Mouse (Mus musculus): ENCODE measurements around the gene Ccne1. TPM values are rescaled to one million over a fixed set of nuclear protein-coding genes. Genes with fewer than 3 reads are reported as not detected.

The Ccne1 gene
- polyA plus RNA-seq, 1 experiment from 2014 or later: 16.7 TPM

DNA sequence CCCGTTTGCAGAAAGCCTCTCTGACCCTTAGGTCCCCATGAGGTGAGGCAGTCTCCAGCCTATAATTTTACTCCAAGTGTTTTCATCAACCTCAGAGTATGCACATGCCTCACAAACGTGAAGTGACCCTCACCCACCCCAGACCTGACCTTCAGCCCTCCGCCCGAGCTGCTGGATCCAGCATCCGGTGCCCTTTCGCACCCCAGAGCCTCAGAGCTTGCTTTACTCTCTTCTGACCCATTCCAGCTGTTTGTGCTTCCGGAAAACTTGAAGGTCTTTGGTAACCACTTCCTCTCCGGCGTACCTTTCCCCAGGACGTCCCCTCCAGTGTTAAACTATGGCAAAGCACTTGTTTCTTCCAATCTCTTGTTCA lies 912 bp upstream of the Ccne1 start:
- peak; percentile 9; the same call in 1 of the 2 replicates for ATAC-seq (ENCODE audit: low read depth)
- Histone ChIP-seq H3K4me1 (ENCODE audit: control insufficient read depth, insufficient read depth, low read length) (no peaks in the 10 kb centered on the region), H3K27ac (ENCODE audit: low read depth, low read length) (no peak overlapping the region), H3K4me2 (ENCODE audit: low read depth, low read length) (peak overlapping the region; percentile 88), H3K27me3 (ENCODE audit: control insufficient read depth, insufficient read depth, low read length) (no peaks in the 10 kb centered on the region), H3K4me3 (ENCODE audit: low read depth, low read length) (peak overlapping the region; percentile 70), H3K36me3 (ENCODE audit: control insufficient read depth, insufficient read depth, low read length) (no peaks in the 10 kb centered on the region), H3K9me3 (ENCODE audit: control insufficient read depth, low read length) (no peaks in the 10 kb centered on the region), H3K9ac (replicated peaks; ENCODE audit: low read depth, low read length) (no peak overlapping the region)
- 28% methylated on average over 10 of the region's 10 CpGs for WGBS

DNA sequence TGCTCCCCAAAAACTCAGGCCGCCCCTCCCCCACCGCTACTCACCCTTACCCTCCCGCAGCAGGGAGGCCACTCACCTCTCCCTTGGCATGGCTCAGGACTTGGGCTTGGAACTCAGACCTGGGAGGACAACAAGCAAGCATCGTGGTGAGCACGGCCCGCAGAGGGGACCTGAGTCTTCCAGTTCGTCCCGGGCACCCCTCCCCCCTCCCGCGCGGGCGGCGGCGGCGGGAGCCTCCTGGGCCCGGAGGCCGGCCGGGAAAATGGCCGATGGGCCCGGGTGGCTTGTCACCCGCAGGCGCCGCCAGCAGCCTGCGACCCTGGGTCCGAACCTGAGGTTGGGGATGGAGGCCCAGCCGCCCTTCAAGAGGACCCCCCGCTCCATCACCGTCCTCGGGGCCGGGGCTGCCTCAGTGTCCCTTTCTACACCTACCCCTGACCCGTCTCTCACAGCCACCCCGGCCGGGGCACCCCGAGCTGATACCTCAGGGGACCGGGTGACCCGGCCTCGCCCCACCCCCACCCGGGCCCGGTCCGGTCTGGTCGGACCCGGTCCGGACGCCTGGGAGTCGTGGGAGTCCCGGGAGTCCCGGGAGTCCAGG lies 523 bp downstream of the Ccne1 start:
- Histone ChIP-seq H3K36me3 (ENCODE audit: control insufficient read depth, insufficient read depth, low read length) (no peaks in the 10 kb centered on the region), H3K27ac (ENCODE audit: low read depth, low read length) (no peak overlapping the region), H3K27me3 (ENCODE audit: control insufficient read depth, insufficient read depth, low read length) (no peaks in the 10 kb centered on the region), H3K4me1 (ENCODE audit: control insufficient read depth, insufficient read depth, low read length) (no peaks in the 10 kb centered on the region), H3K9ac (replicated peaks; ENCODE audit: low read depth, low read length) (peak overlapping the region; percentile 60), H3K4me2 (ENCODE audit: low read depth, low read length) (peak overlapping the region; percentile 88), H3K4me3 (ENCODE audit: low read depth, low read length) (peak overlapping the region; percentile 70), H3K9me3 (ENCODE audit: control insufficient read depth, low read length) (no peaks in the 10 kb centered on the region)
- peak; percentile 68 for ATAC-seq (ENCODE audit: low read depth)
- WGBS: under 1% methylated on average over 37 of the region's 47 CpGs

DNA sequence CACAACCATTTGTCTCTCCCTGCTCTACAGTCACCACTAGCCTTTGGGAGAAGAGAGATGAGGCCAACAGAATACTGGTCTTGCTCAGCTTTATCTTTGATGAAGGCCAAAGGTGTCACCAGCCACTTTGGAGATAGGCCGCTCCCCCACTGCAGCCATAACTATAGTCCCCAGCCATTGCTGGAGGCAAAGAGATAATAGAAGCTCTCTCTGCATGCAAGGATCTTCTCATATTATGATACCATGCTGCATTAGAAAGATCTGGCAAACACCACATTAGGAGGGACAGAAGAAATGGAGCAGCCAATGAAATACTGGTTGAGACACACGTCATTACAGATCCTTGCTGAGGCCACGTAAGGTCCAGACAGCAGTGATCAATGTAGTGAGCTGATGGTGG lies 2.0 kb downstream of the Ccne1 start:
- H3K36me3 ChIP-seq (ENCODE audit: control insufficient read depth, insufficient read depth, low read length): no peaks in the 10 kb centered on the region
- H3K27ac ChIP-seq (ENCODE audit: low read depth, low read length): no peak overlapping the region
- H3K4me1 ChIP-seq (ENCODE audit: control insufficient read depth, insufficient read depth, low read length): no peaks in the 10 kb centered on the region
- 94% methylated on average over 3 of the region's 3 CpGs for WGBS
- H3K27me3 ChIP-seq (ENCODE audit: control insufficient read depth, insufficient read depth, low read length): no peaks in the 10 kb centered on the region
- ATAC-seq (ENCODE audit: low read depth): no peak
- no peak overlapping the region for H3K4me3 ChIP-seq (ENCODE audit: low read depth, low read length)
- no peaks in the 10 kb centered on the region for H3K9me3 ChIP-seq (ENCODE audit: control insufficient read depth, low read length)
- H3K9ac ChIP-seq (replicated peaks; ENCODE audit: low read depth, low read length): no peak overlapping the region
- H3K4me2 ChIP-seq (ENCODE audit: low read depth, low read length): no peak overlapping the region

DNA sequence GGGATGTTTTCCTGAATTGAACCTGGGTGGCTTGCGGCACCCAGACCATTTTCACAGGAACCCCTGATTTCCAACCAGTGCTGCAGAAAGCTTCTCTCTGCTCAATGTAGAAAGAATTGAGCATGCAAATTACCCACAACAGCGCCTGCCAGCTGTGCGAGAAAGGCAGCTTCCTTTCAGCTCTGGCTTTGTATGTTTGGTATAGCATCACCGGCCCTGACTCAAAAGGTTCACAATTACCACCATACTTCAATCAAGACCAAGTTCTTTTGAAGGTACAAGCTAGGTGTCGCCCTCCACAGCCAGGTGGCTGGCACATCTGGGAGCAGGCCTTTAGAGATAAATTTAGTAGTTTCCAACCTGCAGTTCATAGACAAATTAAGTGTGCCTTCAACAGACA lies 3.2 kb downstream of the Ccne1 start:
- no peak overlapping the region for H3K4me3 ChIP-seq (ENCODE audit: low read depth, low read length)
- H3K27me3 ChIP-seq (ENCODE audit: control insufficient read depth, insufficient read depth, low read length): no peaks in the 10 kb centered on the region
- ATAC-seq (ENCODE audit: low read depth): no peak
- peaks cover 7% of the 10 kb centered on the region; the same call in 1 of the 2 replicates for H3K36me3 ChIP-seq (ENCODE audit: control insufficient read depth, insufficient read depth, low read length)
- no peak overlapping the region for H3K9ac ChIP-seq (replicated peaks; ENCODE audit: low read depth, low read length)
- no peaks in the 10 kb centered on the region for H3K4me1 ChIP-seq (ENCODE audit: control insufficient read depth, insufficient read depth, low read length)
- WGBS: 67% methylated on average over 5 of the region's 5 CpGs
- H3K27ac ChIP-seq (ENCODE audit: low read depth, low read length): no peak overlapping the region
- no peak overlapping the region for H3K4me2 ChIP-seq (ENCODE audit: low read depth, low read length)
- H3K9me3 ChIP-seq (ENCODE audit: control insufficient read depth, low read length): no peaks in the 10 kb centered on the region

DNA sequence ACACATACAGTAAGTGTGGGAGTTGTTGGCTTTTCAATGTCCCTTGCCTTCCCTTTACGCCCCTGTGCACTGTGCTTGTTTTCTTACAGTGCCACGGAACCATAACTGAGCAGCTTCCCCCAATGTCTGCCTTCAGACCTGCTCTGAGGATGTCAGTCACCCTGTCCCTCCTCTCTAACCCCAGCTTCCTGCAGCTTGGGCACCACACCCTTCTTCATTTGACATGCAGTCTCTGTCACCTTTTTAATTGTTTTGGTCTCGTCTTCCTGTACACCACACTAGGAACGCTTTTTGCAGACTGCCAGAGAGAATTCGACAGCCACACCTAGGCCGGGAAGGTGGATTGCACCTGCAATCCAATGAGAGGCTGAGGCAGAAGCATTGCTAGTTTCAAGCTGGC lies 13.0 kb downstream of the Ccne1 start:
- H3K27me3 ChIP-seq (ENCODE audit: control insufficient read depth, insufficient read depth, low read length): no peaks in the 10 kb centered on the region
- ATAC-seq (ENCODE audit: low read depth): no peak
- H3K9me3 ChIP-seq (ENCODE audit: control insufficient read depth, low read length): no peaks in the 10 kb centered on the region
- H3K4me3 ChIP-seq (ENCODE audit: low read depth, low read length): no peak overlapping the region
- no peak overlapping the region for H3K27ac ChIP-seq (ENCODE audit: low read depth, low read length)
- H3K9ac ChIP-seq (replicated peaks; ENCODE audit: low read depth, low read length): no peak overlapping the region
- 82% methylated on average over 6 of the region's 6 CpGs for WGBS
- peaks cover 7% of the 10 kb centered on the region; the same call in 1 of the 2 replicates for H3K36me3 ChIP-seq (ENCODE audit: control insufficient read depth, insufficient read depth, low read length)
- H3K4me1 ChIP-seq (ENCODE audit: control insufficient read depth, insufficient read depth, low read length): no peaks in the 10 kb centered on the region
- H3K4me2 ChIP-seq (ENCODE audit: low read depth, low read length): no peak overlapping the region

DNA sequence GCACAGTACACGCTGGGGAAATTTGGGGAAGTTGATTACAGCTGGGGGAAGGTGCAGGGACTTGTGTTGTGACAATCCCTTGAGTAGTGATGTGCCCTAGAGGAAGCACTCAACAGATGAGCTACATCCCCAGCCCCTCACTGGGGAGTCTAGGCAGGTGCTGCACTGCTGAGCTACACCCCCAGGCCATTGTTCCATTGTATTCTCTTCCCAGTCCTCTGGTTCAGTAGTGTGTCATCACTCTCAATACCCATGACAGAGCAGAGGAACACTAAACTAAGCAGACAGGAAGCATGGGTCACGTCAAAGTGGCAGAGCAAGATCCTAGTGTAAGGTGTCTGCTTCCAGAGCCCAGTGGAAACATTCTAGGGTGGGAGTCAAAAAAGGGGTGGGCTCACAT lies 14.2 kb downstream of the Ccne1 start:
- 31% methylated on average over 2 of the region's 2 CpGs for WGBS
- H3K36me3 ChIP-seq (ENCODE audit: control insufficient read depth, insufficient read depth, low read length): peaks cover 2% of the 10 kb centered on the region; the same call in 1 of the 2 replicates
- H3K27me3 ChIP-seq (ENCODE audit: control insufficient read depth, insufficient read depth, low read length): no peaks in the 10 kb centered on the region
- no peak overlapping the region for H3K4me2 ChIP-seq (ENCODE audit: low read depth, low read length)
- no peak for ATAC-seq (ENCODE audit: low read depth)
- no peak overlapping the region for H3K9ac ChIP-seq (replicated peaks; ENCODE audit: low read depth, low read length)
- no peak overlapping the region for H3K4me3 ChIP-seq (ENCODE audit: low read depth, low read length)
- no peaks in the 10 kb centered on the region for H3K9me3 ChIP-seq (ENCODE audit: control insufficient read depth, low read length)
- no peak overlapping the region for H3K27ac ChIP-seq (ENCODE audit: low read depth, low read length)
- no peaks in the 10 kb centered on the region for H3K4me1 ChIP-seq (ENCODE audit: control insufficient read depth, insufficient read depth, low read length)

DNA sequence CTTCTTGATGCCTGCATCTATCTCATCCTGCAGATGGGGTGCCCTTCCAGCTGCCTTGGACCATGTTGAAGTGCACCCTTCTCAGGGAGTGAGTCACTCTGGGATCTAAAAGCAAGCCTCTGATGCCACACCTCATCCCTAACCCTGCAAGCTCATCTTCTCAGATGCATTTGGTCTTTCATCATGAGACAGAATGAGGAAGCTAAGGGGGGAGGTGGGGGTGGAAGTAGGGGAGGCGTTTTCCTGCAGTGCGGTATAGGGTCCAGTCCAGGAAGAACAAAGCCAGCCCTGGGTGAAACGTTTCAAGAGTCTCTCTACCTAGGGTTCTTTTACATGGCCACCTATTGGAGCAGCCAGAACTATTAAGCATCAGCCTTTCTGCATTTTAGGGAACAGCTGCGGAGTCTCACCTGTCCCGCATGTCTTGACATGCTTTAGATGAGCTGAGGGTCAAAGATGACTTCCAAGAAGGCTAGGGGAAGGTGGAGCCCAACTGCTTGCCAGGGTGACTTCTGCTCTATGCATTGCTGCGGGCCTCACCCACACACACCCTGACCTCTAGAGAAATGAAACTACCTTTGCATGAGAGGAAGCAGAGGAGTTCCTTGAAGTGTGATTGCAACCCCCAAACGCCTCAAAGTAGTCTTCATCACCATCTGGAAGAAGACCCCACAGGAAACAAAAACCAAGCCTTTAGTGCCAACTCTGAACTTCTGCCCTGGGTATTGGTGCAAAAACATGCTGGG lies 17.2 kb downstream of the Ccne1 start:
- H3K27me3 ChIP-seq (ENCODE audit: control insufficient read depth, insufficient read depth, low read length): peaks cover 8% of the 10 kb centered on the region; the same call in 1 of the 2 replicates
- H3K9me3 ChIP-seq (ENCODE audit: control insufficient read depth, low read length): no peaks in the 10 kb centered on the region
- H3K4me2 ChIP-seq (ENCODE audit: low read depth, low read length): no peak overlapping the region
- 86% methylated on average over 7 of the region's 7 CpGs for WGBS
- no peaks in the 10 kb centered on the region for H3K36me3 ChIP-seq (ENCODE audit: control insufficient read depth, insufficient read depth, low read length)
- no peak for ATAC-seq (ENCODE audit: low read depth)
- H3K4me1 ChIP-seq (ENCODE audit: control insufficient read depth, insufficient read depth, low read length): peaks cover 6% of the 10 kb centered on the region
- H3K4me3 ChIP-seq (ENCODE audit: low read depth, low read length): no peak overlapping the region
- no peak overlapping the region for H3K27ac ChIP-seq (ENCODE audit: low read depth, low read length)
- H3K9ac ChIP-seq (replicated peaks; ENCODE audit: low read depth, low read length): no peak overlapping the region

DNA sequence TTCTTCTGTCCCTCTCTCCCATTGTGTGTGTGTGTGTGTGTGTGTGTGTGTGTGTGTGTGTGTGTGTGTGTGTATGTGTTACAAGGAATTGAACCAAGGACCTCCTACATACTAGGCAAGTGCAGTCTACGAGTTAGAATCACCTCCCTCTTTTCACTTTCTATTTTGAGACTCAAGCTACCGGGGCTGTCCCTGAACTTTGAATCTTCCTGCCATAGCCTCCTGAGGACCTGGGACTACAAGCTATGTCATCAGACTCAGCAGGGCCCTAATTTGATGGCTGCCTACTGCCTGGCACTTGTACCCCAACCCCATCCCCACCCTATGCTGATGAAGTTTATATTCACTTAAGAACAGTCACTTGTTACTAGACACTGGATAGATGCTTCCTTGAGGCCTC lies 18.9 kb downstream of the Ccne1 start:
- H3K4me1 ChIP-seq (ENCODE audit: control insufficient read depth, insufficient read depth, low read length): peaks cover 6% of the 10 kb centered on the region
- WGBS: 73% methylated on average over 2 of the region's 2 CpGs
- H3K27ac ChIP-seq (ENCODE audit: low read depth, low read length): no peak overlapping the region
- no peaks in the 10 kb centered on the region for H3K9me3 ChIP-seq (ENCODE audit: control insufficient read depth, low read length)
- H3K27me3 ChIP-seq (ENCODE audit: control insufficient read depth, insufficient read depth, low read length): peaks cover 8% of the 10 kb centered on the region; the same call in 1 of the 2 replicates
- H3K4me3 ChIP-seq (ENCODE audit: low read depth, low read length): no peak overlapping the region
- no peak overlapping the region for H3K4me2 ChIP-seq (ENCODE audit: low read depth, low read length)
- H3K9ac ChIP-seq (replicated peaks; ENCODE audit: low read depth, low read length): no peak overlapping the region
- no peak for ATAC-seq (ENCODE audit: low read depth)
- no peaks in the 10 kb centered on the region for H3K36me3 ChIP-seq (ENCODE audit: control insufficient read depth, insufficient read depth, low read length)

DNA sequence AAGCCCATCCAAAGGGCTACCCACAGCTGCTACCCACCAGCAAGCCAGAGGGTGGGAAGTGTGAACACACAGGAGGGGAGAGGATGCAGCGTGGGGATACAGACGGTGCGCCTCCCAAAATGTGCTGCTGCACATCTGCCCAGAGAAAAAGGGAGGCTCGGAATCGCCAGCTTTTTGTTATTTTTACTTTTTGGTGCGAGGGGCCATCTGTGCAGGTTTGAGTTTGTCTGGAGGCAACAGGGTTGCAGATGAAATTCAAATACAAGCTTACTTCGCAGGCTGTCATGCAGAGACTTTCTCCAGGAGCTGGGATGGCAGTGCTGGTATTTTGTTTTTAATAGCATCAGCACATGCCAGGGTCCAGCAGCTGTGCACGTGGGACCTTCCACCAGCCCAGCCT lies 19.5 kb downstream of the Ccne1 start:
- Histone ChIP-seq H3K36me3 (ENCODE audit: control insufficient read depth, insufficient read depth, low read length) (no peaks in the 10 kb centered on the region), H3K9ac (replicated peaks; ENCODE audit: low read depth, low read length) (no peak overlapping the region), H3K27me3 (ENCODE audit: control insufficient read depth, insufficient read depth, low read length) (peaks cover 8% of the 10 kb centered on the region; the same call in 1 of the 2 replicates), H3K4me3 (ENCODE audit: low read depth, low read length) (no peak overlapping the region), H3K4me2 (ENCODE audit: low read depth, low read length) (no peak overlapping the region), H3K27ac (ENCODE audit: low read depth, low read length) (no peak overlapping the region), H3K4me1 (ENCODE audit: control insufficient read depth, insufficient read depth, low read length) (peaks cover 6% of the 10 kb centered on the region), H3K9me3 (ENCODE audit: control insufficient read depth, low read length) (no peaks in the 10 kb centered on the region)
- no peak for ATAC-seq (ENCODE audit: low read depth)
- WGBS: 83% methylated on average over 8 of the region's 8 CpGs

Measured in neural tube, embryonic 14.5 days (tissue).